Mouse (Mus musculus) small intestine, adult 2 months (tissue): ENCODE measurements around the gene Gm4301.
"Not testable (repeated sequence)": the region's sequence is repeated elsewhere in the genome, so short reads cannot be mapped to it uniquely, and the experiment has no call there.

Experiments
- CTCF ChIP-seq: fragments of 200-500 bp; IDR thresholded peaks from 2 replicates; pipeline ENCODE4 v1.5.1; 2012; ENCODE audit warnings: low read depth, mild to moderate bottlenecking, control low read depth, inconsistent platforms, low read length, moderate library complexity, mixed read lengths; ENCODE audit not compliant: insufficient replicate concordance, insufficient read length; ENCODE audit errors: extremely low read depth
- POLR2A ChIP-seq: fragments of 200-500 bp; IDR thresholded peaks from 2 replicates; pipeline ENCODE4 v1.6.1; 2012; ENCODE audit warnings: low read depth, mild to moderate bottlenecking, control low read depth, inconsistent platforms, low read length, moderate library complexity

DNA sequence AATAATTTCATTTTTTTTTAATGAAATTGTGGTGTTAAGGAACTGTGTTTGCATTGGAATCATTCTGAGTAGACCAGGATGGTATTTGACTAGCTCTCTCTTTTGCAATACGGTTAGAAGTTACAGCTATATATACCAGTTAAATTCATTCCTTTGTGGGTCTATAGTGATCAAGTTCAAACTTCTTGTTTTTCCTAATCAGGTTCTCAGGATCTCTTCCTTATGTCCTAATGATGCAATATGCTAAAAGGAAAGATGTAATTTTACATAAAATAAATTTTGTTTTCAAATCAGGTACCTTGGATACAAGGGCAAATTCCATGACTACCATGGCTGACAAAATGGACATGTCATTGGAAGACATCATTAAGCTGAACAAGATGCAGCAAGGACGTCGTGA lies 5.1 kb downstream of the Gm4301 start, which contains the start of gene Gm4302:
- not testable (repeated sequence) for TF ChIP-seq CTCF, POLR2A
